Mouse (Mus musculus) neural tube, embryonic 12.5 days (tissue): ENCODE results near the gene Slc23a2. TPM values are rescaled to one million over a fixed set of nuclear protein-coding genes. Genes with fewer than 3 reads are reported as not detected.

Experiments used
- ATAC-seq: fragments of 200-750 bp; cut with Nextera tagmentation; 2 replicates; pipeline ENCODE4 v1.8.0; 2017; ENCODE audit warnings: low read depth, mild to moderate bottlenecking, moderate TSS enrichment, moderate library complexity; ENCODE audit not compliant: low FRiP score
- H3K27ac ChIP-seq: fragments of 300-500 bp; sonication (generic); 2 replicates; pipeline ENCODE4 v1.5.1; 2016
- H3K27me3 ChIP-seq: fragments of 300-500 bp; sonication (generic); replicated peaks from 2 replicates; pipeline ENCODE4 v1.6.1; 2016; ENCODE audit warnings: mild to moderate bottlenecking
- H3K36me3 ChIP-seq: fragments of 300-500 bp; sonication (generic); 2 replicates; pipeline ENCODE4 v1.6.1; 2016; ENCODE audit warnings: mild to moderate bottlenecking
- H3K4me1 ChIP-seq: fragments of 300-500 bp; sonication (generic); 2 replicates; pipeline ENCODE4 v1.6.1; 2016
- H3K4me2 ChIP-seq: fragments of 300-500 bp; sonication (generic); replicated peaks from 2 replicates; pipeline ENCODE4 v1.6.1; 2016; ENCODE audit warnings: mild to moderate bottlenecking
- H3K4me3 ChIP-seq: fragments of 300-500 bp; sonication (generic); 2 replicates; pipeline ENCODE4 v1.5.1; 2016
- H3K9ac ChIP-seq: fragments of 300-500 bp; sonication (generic); 2 replicates; pipeline ENCODE4 v1.6.1; 2016; ENCODE audit warnings: mild to moderate bottlenecking
- H3K9me3 ChIP-seq: fragments of 300-500 bp; sonication (generic); 2 replicates; pipeline ENCODE4 v1.6.1; 2016; ENCODE audit warnings: mild to moderate bottlenecking
- WGBS: fragments of 180-500 bp; shearing (Covaris S2); methylation state at CpG from one replicate; pipeline ENCODE4 v1.1.7; 2016; 5-methylcytosine and 5-hydroxymethylcytosine counted together
- polyA plus RNA-seq: library from polyadenylated mRNA; unstranded; fragments of >200 nt; fragmentation: Nextera tagmentation; extraction: Ambion mirVana; gene quantifications from 2 replicates; pipeline ENCODE4 v1.2.1, GENCODE M21; 2016

The Slc23a2 gene
- polyA plus RNA-seq, 1 experiment from 2014 or later = 18.9 TPM

DNA sequence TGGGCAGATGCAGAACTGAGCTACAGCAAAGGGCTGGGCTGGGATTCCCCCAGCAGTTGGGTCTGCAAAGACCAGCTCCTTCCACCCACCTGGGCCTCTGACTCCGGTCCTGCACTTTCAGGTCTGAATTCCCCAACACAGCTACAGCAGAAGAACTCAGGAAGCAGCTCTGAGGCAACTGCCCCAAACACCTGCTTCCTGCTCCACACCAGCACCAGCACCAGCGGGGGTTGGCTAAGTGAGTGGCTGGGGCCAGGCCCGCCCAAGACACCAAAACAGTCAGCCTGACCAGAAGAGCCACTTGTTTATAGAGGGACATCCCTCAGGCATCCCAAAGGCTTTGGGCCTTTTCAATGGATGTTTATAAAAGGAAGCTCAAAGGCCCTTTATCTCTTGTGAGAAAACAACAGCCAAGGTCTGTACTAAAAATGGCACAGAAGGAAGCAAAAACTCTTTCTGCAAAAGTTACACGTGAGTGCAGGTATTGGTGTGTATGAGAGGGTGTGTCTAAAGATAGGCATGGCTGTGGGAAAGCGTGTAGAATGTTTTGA, 123.8 kb downstream of the Slc23a2 start:
- H3K27ac ChIP-seq = no peak overlapping the region
- no peak overlapping the region for H3K4me3 ChIP-seq
- no peak for ATAC-seq
- H3K36me3 ChIP-seq = peaks cover 7% of the 10 kb centered on the region; the same call in 1 of the 2 replicates
- 58% methylated on average over 5 of the region's 5 CpGs for WGBS
- H3K4me2 ChIP-seq = no peak overlapping the region
- no peaks in the 10 kb centered on the region for H3K27me3 ChIP-seq
- H3K4me1 ChIP-seq = 0 out of 2 replicates have a peak, but pooled peaks cover 4% of the 10 kb centered on the region
- H3K9me3 ChIP-seq = no peaks in the 10 kb centered on the region
- H3K9ac ChIP-seq = no peak overlapping the region

DNA sequence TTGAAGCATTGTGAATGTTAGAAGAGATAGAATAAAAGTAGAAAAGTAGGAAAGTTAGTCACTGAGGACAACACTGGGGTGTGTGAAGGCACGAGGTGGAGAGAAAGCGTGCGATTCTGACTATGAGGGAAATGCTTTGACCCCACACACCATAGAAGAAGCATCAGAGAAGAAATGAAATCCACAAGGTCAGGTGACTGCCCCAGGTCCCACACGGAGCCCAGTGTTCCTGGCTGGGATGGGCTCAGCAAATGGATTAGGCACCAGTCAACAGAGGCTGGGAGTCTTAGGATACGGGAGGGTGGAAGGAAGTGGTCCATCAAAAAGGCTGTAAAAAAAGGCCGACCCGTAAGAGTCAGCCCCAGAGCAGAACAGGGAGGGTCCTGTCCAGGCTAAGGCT, 124.5 kb downstream of the Slc23a2 start:
- no peak overlapping the region for H3K27ac ChIP-seq
- H3K27me3 ChIP-seq = no peaks in the 10 kb centered on the region
- 66% methylated on average over 7 of the region's 7 CpGs for WGBS

DNA sequence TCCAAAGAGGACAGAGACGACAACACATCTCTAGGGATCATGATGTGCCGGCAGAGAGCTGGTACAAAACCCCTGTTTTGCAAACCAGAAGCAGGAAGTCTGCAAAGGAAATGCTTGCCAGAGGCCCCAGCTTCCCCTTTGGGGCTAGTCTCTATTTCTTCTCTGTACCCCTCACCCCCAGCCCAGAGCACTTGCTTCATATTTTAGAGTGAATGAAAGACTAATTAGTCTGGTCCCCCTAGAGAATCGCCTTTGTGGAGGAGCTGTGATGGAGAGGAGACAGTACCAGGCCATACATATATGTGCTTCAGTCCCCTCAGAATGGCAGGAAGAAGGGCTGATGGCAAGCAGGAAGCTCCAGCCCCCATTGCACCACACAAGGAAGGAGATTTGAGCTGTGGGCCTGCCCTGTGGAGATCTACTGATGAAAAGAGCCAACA, 125.5 kb downstream of the Slc23a2 start:
- no peak overlapping the region for H3K4me2 ChIP-seq
- peaks cover 3% of the 10 kb centered on the region; the same call in 1 of the 2 replicates for H3K36me3 ChIP-seq
- no peak overlapping the region for H3K4me3 ChIP-seq
- no peaks in the 10 kb centered on the region for H3K9me3 ChIP-seq
- 0 out of 2 replicates have a peak, but pooled peaks cover 4% of the 10 kb centered on the region for H3K4me1 ChIP-seq
- H3K27ac ChIP-seq = no peak overlapping the region
- WGBS = 88% methylated on average over 3 of the region's 3 CpGs
- H3K9ac ChIP-seq = no peak overlapping the region
- no peak for ATAC-seq
- H3K27me3 ChIP-seq = no peaks in the 10 kb centered on the region

More for the DNA sequence above, 124.5 kb downstream of the Slc23a2 start:
- no peak overlapping the region for H3K4me2 ChIP-seq
- 0 out of 2 replicates have a peak, but pooled peaks cover 4% of the 10 kb centered on the region for H3K4me1 ChIP-seq
- no peak overlapping the region for H3K4me3 ChIP-seq
- H3K9me3 ChIP-seq = no peaks in the 10 kb centered on the region
- H3K36me3 ChIP-seq = peaks cover 7% of the 10 kb centered on the region; the same call in 1 of the 2 replicates
- ATAC-seq = no peak
- no peak overlapping the region for H3K9ac ChIP-seq

DNA sequence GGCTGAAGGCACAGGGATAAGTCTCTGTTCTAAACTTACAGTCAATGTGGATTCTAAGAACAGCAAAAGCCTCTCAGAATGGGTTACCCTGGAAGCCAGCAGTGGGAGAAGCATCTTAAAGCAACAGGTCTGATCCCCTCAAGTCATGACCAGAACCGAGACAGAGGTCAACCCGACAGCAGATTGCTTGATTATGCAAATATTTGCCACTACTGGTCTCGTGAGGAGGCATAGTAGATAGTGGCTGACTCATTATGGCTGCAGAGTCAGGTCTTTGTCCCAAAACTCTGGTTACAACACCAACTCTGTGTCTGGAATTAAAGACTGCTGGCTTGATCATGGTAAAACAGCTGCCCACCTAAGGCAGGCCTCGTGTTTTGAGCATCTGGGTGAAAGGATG, 126.8 kb downstream of the Slc23a2 start:
- no peak overlapping the region for H3K4me2 ChIP-seq
- H3K36me3 ChIP-seq = peaks cover 3% of the 10 kb centered on the region; the same call in 1 of the 2 replicates
- WGBS = 68% methylated on average over 4 of the region's 4 CpGs

DNA sequence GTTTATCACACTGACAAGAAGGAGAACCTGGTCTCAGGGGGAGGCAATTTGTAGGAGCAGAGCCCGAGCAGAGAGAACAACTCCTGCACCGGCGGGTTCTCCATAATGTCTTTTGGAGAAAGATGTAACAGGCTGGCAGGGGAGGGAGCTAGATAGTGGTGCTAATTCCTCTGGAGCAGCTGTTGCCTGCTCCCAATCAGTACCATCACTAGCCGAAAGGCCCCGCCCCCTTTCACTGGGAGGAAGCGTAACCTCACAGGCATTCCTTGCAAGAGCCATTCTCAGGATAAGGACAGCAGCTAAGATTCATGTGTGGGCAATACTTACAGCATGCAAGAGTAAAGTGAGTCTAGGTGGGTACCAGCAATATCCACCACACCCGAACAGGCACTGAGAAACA, 127.3 kb downstream of the Slc23a2 start:
- Histone ChIP-seq H3K4me2 (no peak overlapping the region), H3K27ac (no peak overlapping the region), H3K9me3 (no peaks in the 10 kb centered on the region), H3K4me3 (no peak overlapping the region), H3K36me3 (peaks cover 7% of the 10 kb centered on the region; the same call in 1 of the 2 replicates), H3K9ac (no peak overlapping the region), H3K27me3 (no peaks in the 10 kb centered on the region), H3K4me1 (0 out of 2 replicates have a peak, but pooled peaks cover 4% of the 10 kb centered on the region)
- WGBS = 56% methylated on average over 7 of the region's 7 CpGs
- no peak for ATAC-seq

More for the DNA sequence above, 126.8 kb downstream of the Slc23a2 start:
- no peak for ATAC-seq
- Histone ChIP-seq H3K4me1 (0 out of 2 replicates have a peak, but pooled peaks cover 4% of the 10 kb centered on the region), H3K9ac (no peak overlapping the region), H3K27ac (no peak overlapping the region), H3K4me3 (no peak overlapping the region), H3K27me3 (no peaks in the 10 kb centered on the region), H3K9me3 (no peaks in the 10 kb centered on the region)

DNA sequence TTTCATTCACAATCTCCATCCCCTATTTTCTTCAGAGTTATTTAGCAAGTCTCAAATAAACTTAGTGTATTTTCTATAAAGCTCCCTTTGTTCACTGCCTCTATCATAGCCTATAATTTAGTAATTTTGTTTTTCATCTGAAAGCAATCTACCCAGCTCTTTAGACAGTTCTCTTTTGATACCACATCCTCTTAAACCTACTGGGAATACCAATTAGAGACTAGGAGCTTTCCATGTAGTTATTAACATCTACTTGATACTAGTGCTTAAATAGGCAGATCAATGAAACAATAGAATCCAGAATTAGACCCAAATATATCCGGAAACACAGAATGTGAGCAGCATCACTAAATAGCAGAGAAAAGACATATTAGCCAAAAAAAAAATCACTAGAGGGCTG, 128.9 kb downstream of the Slc23a2 start:
- H3K4me2 ChIP-seq = no peak overlapping the region
- H3K4me1 ChIP-seq = 0 out of 2 replicates have a peak, but pooled peaks cover 3% of the 10 kb centered on the region
- H3K9me3 ChIP-seq = no peaks in the 10 kb centered on the region
- H3K9ac ChIP-seq = no peak overlapping the region
- no peak overlapping the region for H3K27ac ChIP-seq
- no peak overlapping the region for H3K4me3 ChIP-seq
- H3K36me3 ChIP-seq = peaks cover 23% of the 10 kb centered on the region
- WGBS = 88% methylated on average over 1 of the region's 1 CpGs
- ATAC-seq = no peak
- no peaks in the 10 kb centered on the region for H3K27me3 ChIP-seq

DNA sequence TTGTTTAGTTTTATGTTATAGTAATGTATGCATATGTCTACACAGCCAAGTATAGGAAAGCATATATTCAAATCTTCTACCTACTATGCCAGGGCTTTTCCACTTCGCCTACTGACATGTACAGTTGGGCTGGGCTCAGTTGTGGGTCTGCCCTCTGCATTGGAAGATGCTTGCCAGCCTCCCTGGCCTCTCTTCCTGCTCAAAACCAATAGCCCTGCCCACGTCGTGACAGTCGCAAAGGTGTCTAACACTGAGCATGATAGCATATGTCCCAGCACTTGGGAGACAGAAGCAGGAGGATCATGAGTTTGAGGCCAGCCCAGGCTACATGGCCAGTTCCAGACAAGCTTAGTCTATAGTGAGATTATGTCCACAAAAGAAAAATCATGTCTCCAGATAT, 131.8 kb downstream of the Slc23a2 start:
- Histone ChIP-seq H3K9ac (no peak overlapping the region), H3K4me3 (no peak overlapping the region), H3K4me2 (no peak overlapping the region), H3K36me3 (peaks cover 46% of the 10 kb centered on the region), H3K9me3 (no peaks in the 10 kb centered on the region), H3K27ac (no peak overlapping the region), H3K27me3 (no peaks in the 10 kb centered on the region), H3K4me1 (no peaks in the 10 kb centered on the region)
- no peak for ATAC-seq
- 92% methylated on average over 4 of the region's 4 CpGs for WGBS

DNA sequence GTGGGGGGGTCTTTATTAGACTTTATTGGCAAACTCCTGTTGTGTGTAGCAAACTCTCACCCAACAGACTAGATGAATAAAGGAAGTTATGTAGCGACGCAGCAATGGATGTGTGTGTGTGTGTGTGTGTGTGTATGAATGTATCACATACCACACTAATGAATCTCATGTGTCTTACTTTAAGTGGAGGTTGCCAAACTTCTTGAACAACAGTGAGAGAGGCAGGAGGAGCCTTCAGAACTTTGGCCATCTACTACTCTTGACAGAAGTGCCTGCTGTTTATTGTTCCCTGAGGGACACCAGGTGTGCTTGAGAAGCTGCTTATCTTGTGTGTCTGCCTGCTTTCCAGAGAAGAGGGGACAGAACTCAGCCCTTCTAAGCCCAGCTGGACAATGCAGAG, 134.1 kb downstream of the Slc23a2 start:
- no peak overlapping the region for H3K9ac ChIP-seq
- 97% methylated on average over 2 of the region's 2 CpGs for WGBS
- H3K36me3 ChIP-seq = peaks cover 61% of the 10 kb centered on the region
- no peak overlapping the region for H3K4me2 ChIP-seq
- no peaks in the 10 kb centered on the region for H3K4me1 ChIP-seq
- H3K27me3 ChIP-seq = no peaks in the 10 kb centered on the region
- no peak for ATAC-seq
- no peak overlapping the region for H3K27ac ChIP-seq
- H3K9me3 ChIP-seq = no peaks in the 10 kb centered on the region
- H3K4me3 ChIP-seq = no peak overlapping the region

DNA sequence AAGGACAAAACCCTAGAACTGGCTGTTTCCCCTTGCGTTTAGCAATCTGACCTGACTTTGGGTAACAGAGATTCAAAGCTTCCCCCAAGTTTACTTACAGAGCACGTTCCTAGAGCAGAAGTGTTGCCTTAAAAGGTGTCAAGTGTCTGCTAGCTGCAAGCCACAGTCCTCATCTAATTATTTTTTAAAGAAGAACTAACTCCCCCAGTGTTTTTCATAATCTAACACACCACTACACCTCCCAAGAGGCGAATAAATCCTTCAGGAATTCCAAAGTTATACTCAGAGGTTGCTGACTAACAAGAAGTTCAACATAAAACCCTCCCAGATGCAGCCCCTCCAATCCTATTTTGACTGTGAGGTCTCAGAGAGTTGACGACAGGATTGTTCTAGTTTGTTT, 136.7 kb downstream of the Slc23a2 start:
- ATAC-seq = no peak

DNA sequence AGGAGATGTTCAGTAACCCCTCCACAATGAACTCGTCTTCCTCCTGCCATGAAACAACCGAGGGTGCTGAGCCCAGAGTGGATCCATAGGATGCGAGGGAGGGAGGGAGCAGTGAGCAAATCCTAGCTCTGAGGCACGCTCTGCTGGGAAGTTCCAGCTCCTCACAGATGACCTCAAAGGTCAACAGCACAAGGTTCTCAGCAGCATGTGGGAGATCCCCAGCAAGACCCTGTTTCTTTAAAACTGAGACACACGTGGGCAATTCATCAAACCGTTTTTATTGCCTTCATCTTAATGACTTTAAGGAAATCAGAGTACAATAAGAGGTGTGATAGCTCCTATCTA, 137.5 kb downstream of the Slc23a2 start:
- no peak overlapping the region for H3K9ac ChIP-seq
- H3K27ac ChIP-seq = no peak overlapping the region
- H3K9me3 ChIP-seq = no peaks in the 10 kb centered on the region
- no peak overlapping the region for H3K4me3 ChIP-seq
- peaks cover 86% of the 10 kb centered on the region for H3K36me3 ChIP-seq
- no peaks in the 10 kb centered on the region for H3K27me3 ChIP-seq
- WGBS = 44% methylated on average over 6 of the region's 6 CpGs
- no peak overlapping the region for H3K4me2 ChIP-seq
- ATAC-seq = no peak
- H3K4me1 ChIP-seq = no peaks in the 10 kb centered on the region

More for the DNA sequence above, 136.7 kb downstream of the Slc23a2 start:
- Histone ChIP-seq H3K9me3 (no peaks in the 10 kb centered on the region), H3K4me3 (no peak overlapping the region), H3K36me3 (peaks cover 86% of the 10 kb centered on the region), H3K4me2 (no peak overlapping the region), H3K27ac (no peak overlapping the region), H3K27me3 (no peaks in the 10 kb centered on the region), H3K4me1 (no peaks in the 10 kb centered on the region), H3K9ac (no peak overlapping the region)
- 68% methylated on average over 4 of the region's 4 CpGs for WGBS

DNA sequence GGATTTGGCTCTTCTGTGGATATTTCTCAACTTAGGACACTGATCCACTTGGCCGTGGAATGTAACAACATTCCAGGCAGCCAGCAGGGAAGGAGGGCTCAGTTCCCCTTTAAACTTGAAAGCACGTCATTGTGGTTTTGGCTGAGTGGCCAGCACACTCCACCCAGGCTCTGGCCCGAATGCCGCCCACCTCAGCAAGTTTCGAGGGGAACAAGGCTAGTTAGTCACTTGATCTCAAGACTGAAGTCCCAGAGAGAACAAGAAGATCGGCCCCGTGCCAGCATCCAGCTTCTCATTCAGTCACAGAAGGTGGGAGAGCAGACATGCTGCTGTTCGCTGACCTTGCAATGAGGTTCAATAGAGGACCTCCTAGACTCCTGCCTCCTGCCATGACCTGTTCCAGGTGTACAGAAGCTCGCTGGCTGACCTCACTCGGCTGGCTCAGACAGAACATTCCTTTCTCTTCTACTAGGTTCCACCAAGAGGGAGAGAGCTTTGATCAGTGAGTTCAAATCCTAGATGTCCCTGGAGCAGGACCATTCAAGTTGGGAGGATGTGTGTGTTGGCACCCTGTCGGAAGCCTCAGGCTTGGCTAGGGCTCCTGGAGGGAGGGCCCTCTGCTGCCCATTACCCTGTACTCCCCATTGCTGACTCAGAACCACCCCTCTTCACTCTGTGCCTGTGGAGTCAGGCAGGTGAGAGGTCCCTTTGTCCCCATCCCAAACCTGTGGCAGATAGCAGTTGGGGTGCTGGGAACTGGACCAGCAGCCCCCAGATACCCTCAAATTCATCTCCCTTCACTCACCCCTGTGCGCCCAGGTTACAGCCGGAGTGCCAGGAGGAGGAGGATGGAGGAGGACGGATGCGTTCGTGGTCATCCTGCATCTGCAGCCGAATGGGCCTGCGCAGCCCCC, 138.1 kb downstream of the Slc23a2 start:
- no peak for ATAC-seq
- H3K9me3 ChIP-seq = no peaks in the 10 kb centered on the region
- WGBS = 84% methylated on average over 18 of the region's 18 CpGs

DNA sequence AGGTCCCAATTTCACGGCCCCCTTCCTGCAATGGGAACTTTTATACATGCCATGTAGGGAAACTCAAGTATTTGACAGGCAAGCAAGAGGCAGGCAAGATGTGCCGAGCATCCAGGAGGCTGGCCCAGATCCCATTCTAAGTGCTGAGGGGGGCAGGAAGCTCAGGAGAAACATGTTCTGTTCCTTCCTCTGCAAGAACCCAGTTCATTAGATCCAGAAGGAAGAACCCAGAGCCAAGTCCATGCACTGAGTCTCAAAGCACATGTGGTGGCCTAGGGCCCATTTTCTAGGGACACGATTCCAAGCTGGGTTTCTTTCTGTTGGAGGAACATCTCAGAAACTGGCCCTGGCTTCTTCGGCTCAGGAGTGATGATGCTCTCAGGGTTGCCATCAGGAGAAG, 139.5 kb downstream of the Slc23a2 start:
- Histone ChIP-seq H3K27me3 (no peaks in the 10 kb centered on the region), H3K9me3 (no peaks in the 10 kb centered on the region), H3K9ac (no peak overlapping the region), H3K27ac (no peak overlapping the region), H3K4me2 (no peak overlapping the region), H3K36me3 (peaks cover 79% of the 10 kb centered on the region), H3K4me3 (no peak overlapping the region), H3K4me1 (no peaks in the 10 kb centered on the region)
- ATAC-seq = no peak
- WGBS = 93% methylated on average over 4 of the region's 4 CpGs

More for the DNA sequence above, 138.1 kb downstream of the Slc23a2 start:
- Histone ChIP-seq H3K4me1 (no peaks in the 10 kb centered on the region), H3K27me3 (no peaks in the 10 kb centered on the region), H3K4me3 (no peak overlapping the region), H3K4me2 (no peak overlapping the region), H3K27ac (no peak overlapping the region), H3K36me3 (peaks cover 84% of the 10 kb centered on the region), H3K9ac (no peak overlapping the region)
